Mouse (Mus musculus): Measurements from ENCODE around the gene Polr2e.

DNA sequence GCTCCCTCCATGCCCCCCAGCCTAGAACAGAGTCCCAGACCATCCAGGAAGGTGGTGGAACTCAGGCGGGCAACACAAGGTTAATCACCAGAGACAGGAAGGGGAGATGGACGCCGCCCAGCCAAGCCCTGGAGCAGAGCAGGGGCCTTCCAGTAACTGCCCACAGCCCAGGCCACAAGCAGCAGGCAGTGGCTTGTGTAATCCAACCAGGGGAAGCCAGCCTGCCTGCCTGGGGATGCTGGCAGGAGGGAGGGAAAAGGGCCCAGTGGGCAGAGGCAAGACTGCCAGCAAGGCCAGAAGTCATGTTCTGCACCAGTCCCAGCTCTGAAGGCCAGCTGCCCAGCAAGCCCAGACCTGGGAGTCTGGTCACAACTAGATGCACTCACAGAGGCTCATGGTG, 47.3 kb upstream of the Polr2e start:
- TF ChIP-seq CTCF (IDR thresholded peaks at IDR 0.05; ENCODE audit: borderline replicate concordance, insufficient read depth, low read length), result no peak
- no peak for TF ChIP-seq POLR2A (IDR thresholded peaks at IDR 0.05; ENCODE audit: low read depth, low read length)
